Mouse (Mus musculus) testis, adult 2 months (tissue): ENCODE measurements at regions not wholly inside any gene's neighbourhood (a gene's known extent, or its start where the extent isn't known, plus 50 kb on each side); places are given as distances from the start of the nearest gene placed in this dataset.

Experiments used
- CTCF ChIP-seq: fragments of 200-500 bp; IDR thresholded peaks from 2 replicates; pipeline ENCODE4 v1.5.1; 2012; ENCODE audit warnings: low read depth, mild to moderate bottlenecking, inconsistent platforms, low read length, moderate library complexity; ENCODE audit not compliant: control insufficient read depth, insufficient read depth, insufficient replicate concordance
- POLR2A ChIP-seq: fragments of 200-500 bp; IDR thresholded peaks from 2 replicates; pipeline ENCODE4 v1.6.1; 2012; ENCODE audit warnings: low read depth, mild to moderate bottlenecking, inconsistent platforms, low read length, moderate library complexity; ENCODE audit not compliant: control insufficient read depth

GRCm38 (mm10) chr8:93750921-93751320, 58.8 kb upstream of the Gnao1 start:
- TF ChIP-seq CTCF (no peak), POLR2A (no peak)
